Mouse (Mus musculus): Measurements from ENCODE around the gene Cd27.

- TF ChIP-seq TAL1 (conservative IDR thresholded peaks at IDR 0.05; ENCODE audit: low read depth, low read length) (no peak), GATA2 (IDR thresholded peaks at IDR 0.05; ENCODE audit: borderline replicate concordance, low read depth, low read length) (no peak), CTCF (IDR thresholded peaks at IDR 0.05; ENCODE audit: low read depth, low read length) (no peak), GATA1 (IDR thresholded peaks at IDR 0.05; ENCODE audit: borderline replicate concordance, low read length) (no peak), POLR2AphosphoS5 (IDR thresholded peaks at IDR 0.05; ENCODE audit: insufficient replicate concordance, low read depth, low read length) (no peak)
Observed at GRCm38 (mm10) chr6:125241566-125241965, 4.8 kb upstream of the Cd27 start.

Data from G1E (cell line).